Mouse (Mus musculus) cerebellum, adult 11 months (tissue): ENCODE measurements at regions not wholly inside any gene's neighbourhood (a gene's known extent, or its start where the extent isn't known, plus 50 kb on each side); places are given as distances from the start of the nearest gene placed in this dataset.

ENCODE experiments used
- DNase-seq: peaks from one replicate; pipeline ENCODE4 v3.0.0; 2022

GRCm38 (mm10) chr1:73089636-73090035 is 73.9 kb upstream of the Tnp1 start:
- no peak for DNase-seq

DNA sequence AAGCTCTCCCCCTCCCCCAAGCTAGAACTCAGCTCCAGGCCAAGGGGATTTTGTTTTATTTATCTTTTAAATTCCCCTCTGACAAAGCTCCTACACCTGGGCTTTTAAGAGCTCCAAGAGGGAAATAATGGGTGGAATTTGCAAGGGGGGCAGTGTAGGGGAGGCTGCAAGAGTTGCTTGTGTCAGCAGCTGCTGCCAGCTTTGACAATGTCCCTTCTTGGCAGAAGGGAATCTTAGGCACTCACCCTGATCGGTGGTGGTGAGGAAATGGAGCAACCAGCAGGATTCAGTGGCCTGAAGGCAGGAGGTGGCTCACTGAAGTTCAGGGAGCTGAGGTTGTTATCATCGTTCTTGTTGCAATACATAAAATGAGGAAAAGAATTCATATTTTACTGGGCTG is 72.8 kb upstream of the Tnp1 start:
- DNase-seq = no peak

DNA sequence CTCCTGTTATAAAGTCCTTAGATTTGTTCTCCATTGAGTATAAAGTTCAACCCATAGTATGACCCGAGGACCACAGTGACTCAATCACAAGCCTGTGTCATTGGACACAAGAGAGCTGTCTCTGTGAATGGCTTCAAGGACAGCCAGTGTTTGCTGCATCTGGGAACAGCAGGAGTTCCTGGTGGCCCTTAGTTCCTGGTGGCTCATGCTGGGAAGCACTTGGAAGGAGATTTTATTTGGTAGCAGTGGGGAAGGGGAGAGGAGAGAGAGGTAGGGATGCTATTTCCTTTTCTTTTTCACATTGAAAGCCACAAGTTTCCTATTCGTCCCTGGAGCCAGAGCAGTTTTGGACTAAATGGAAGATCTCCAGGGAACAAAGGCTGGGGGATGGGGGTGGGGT is 69.2 kb upstream of the Tnp1 start:
- DNase-seq = no peak

DNA sequence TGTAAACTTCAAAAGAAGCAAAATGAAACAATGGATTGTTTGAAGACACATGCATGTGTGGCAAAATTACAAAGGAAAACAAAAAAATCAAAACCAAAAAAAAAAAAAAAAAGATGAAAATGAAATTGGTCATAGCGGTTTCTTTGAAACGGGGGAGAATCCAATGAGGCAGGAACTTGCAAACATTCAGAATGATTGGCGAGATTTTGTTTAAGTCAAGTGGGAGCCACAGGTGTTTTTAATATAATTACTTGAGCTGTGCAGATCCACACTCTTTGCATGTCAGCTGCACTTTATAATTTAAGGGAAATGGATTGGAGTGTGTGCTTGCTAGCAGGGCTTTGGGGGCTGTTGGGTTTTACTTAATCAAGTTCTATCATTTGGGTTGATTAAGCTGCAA is 67.7 kb upstream of the Tnp1 start:
- no peak for DNase-seq

DNA sequence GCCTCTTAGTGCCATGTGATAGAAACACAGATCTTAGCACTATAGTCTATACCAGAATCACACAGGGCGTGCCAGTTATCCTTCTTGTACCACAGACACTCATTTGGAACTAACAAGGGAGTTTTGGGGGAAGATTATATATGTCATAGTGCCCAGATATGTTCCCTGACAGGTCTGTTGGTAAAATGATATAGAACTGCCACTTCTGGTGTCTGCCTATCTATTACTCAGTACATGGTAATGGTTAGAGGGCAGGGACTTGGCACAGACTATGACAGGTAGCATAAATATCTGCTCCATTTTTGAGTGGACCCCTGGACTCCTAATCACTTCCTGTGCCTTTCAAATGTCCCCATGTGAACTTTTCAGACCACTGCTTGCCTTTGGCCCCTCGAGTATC is 63.8 kb upstream of the Tnp1 start:
- DNase-seq = no peak

DNA sequence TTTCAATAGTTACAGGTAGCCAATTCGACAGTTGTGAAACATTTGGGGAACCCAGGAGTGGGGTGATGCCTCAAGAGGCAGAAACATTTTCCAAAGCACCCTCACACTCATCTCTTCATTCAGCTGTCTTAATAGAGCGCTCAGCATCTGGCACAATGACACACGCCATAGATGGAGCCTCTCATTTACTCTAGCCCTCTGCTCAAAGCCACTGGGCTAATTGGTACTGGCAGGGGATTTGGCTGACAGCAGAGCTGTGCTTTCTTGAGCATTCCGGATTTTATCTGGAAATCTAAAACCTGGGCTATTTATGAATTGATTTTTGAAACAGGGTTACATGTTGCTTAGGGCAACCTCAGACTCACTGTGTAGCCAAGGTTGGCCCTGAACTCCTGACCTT is 61.4 kb upstream of the Tnp1 start:
- DNase-seq = no peak

- DNase-seq = peak; percentile 84
Observed at GRCm38 (mm10) chr1:73075699-73076373, 60.1 kb upstream of the Tnp1 start.

DNA sequence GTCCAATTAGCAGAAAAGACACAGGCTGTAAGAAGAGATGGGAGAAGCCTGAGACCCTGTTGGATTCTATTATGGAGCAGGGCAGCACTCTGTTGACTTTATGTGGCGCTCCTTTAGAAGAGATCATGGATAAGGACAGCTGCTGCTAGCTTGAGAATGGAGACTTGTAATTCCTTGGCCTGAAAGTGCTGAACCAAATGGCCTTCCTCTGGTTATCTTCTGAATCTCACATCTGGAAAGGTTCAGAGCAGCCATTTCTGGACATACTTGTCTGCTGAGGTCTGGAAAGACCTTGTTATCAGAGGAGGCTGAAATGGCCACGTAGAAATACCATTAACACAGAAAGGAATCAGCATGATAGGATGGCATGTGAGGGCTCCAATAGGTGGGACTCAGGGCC is 59.5 kb upstream of the Tnp1 start:
- no peak for DNase-seq

DNA sequence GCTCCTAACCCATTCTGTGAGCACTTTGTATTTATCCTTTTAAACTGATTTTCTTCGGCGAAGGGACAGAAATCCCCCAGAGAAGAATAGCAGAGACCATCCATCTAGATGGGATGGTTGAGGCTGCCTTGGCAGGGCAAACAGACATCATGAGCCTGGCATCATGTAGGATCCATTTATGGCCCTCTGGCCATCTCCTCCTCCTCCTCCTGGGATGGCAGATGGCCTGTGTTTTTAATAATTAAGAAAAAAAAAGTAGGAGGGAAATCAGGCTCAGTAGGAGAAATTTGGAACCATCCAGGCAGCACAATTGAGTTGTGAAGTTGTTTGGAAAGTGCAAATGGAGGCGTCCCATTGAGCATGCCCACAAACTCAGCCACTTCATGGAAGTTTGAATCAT is 58.8 kb upstream of the Tnp1 start:
- DNase-seq = peak; percentile 55

- DNase-seq = no peak
Observed at GRCm38 (mm10) chr1:73072237-73072904, 56.7 kb upstream of the Tnp1 start.

- DNase-seq = no peak
Observed at GRCm38 (mm10) chr1:73070126-73070525, 54.4 kb upstream of the Tnp1 start.
